Mouse (Mus musculus) left cerebral cortex, postnatal 4 days (tissue): ENCODE measurements around the gene Lyrm4. TPM values are rescaled to one million over a fixed set of nuclear protein-coding genes. Genes with fewer than 3 reads are reported as not detected.

Source experiments
- DNase-seq: peaks from one replicate; pipeline ENCODE4 v3.0.0-alpha.2; 2022
- intact Hi-C: fragments of 180-260 bp; cut with DNase I; formaldehyde crosslinking; loops from one replicate; pipeline ENCODE4 v1.15.1; 2025
- total RNA-seq, 2 experiments: library from RNA; stranded (reverse); gene quantifications; 2 replicates each; pipeline ENCODE4 v1.2.3; 2021

The Lyrm4 gene
- total RNA-seq, 2 experiments from 2014 or later, result 17.3 to 19.9 TPM

- intact Hi-C loops, result loop anchor here (10.0 kb wide), 1 partner anchor 84 kb away; no protein-coding TSS in a partner anchor
- no peak for DNase-seq
Observed at GRCm38 (mm10) chr13:36108528-36108927, 8.8 kb downstream of the Lyrm4 start.

- no peak for DNase-seq
- intact Hi-C loops, result loop anchor here (10.0 kb wide), 1 partner anchor 81 kb away; no protein-coding TSS in a partner anchor
Observed at GRCm38 (mm10) chr13:36105591-36105990, 11.7 kb downstream of the Lyrm4 start.

- intact Hi-C loops, result no loop called here
- DNase-seq, result no peak
Observed at GRCm38 (mm10) chr13:36096684-36097383, 20.5 kb downstream of the Lyrm4 start.

- intact Hi-C loops, result no loop called here
- DNase-seq, result no peak
Observed at GRCm38 (mm10) chr13:36088168-36088567, 29.2 kb downstream of the Lyrm4 start.

- DNase-seq, result no peak
- intact Hi-C loops, result no loop called here
Observed at GRCm38 (mm10) chr13:36087427-36087826, 29.9 kb downstream of the Lyrm4 start.

GRCm38 (mm10) chr13:36086608-36087391 is 30.5 kb downstream of the Lyrm4 start:
- no peak for DNase-seq
- intact Hi-C loops, result no loop called here

- DNase-seq, result no peak
- intact Hi-C loops, result no loop called here
Observed at GRCm38 (mm10) chr13:36085971-36086370, 31.4 kb downstream of the Lyrm4 start.

- intact Hi-C loops, result no loop called here
Observed at GRCm38 (mm10) chr13:36084701-36085100, 32.6 kb downstream of the Lyrm4 start.

GRCm38 (mm10) chr13:36081591-36081990 is 35.7 kb downstream of the Lyrm4 start:
- intact Hi-C loops, result no loop called here
- DNase-seq, result no peak

More at GRCm38 (mm10) chr13:36084701-36085100, 32.6 kb downstream of the Lyrm4 start:
- DNase-seq, result no peak

- DNase-seq, result no peak
- intact Hi-C loops, result no loop called here
Observed at GRCm38 (mm10) chr13:36074484-36074883, 42.8 kb downstream of the Lyrm4 start.

- intact Hi-C loops, result no loop called here
- DNase-seq, result no peak
Observed at GRCm38 (mm10) chr13:36066676-36067075, 50.6 kb downstream of the Lyrm4 start.

- intact Hi-C loops, result no loop called here
- no peak for DNase-seq
Observed at GRCm38 (mm10) chr13:36057489-36057888, 59.8 kb downstream of the Lyrm4 start.

- intact Hi-C loops, result no loop called here
- no peak for DNase-seq
Observed at GRCm38 (mm10) chr13:36056925-36057324, 60.4 kb downstream of the Lyrm4 start.

GRCm38 (mm10) chr13:36056509-36056908 is 60.8 kb downstream of the Lyrm4 start:
- intact Hi-C loops, result no loop called here
- no peak for DNase-seq

GRCm38 (mm10) chr13:36035528-36035927 is 81.8 kb downstream of the Lyrm4 start:
- intact Hi-C loops, result no loop called here
- no peak for DNase-seq

- no peak for DNase-seq
- intact Hi-C loops, result no loop called here
Observed at GRCm38 (mm10) chr13:36031959-36032358, 85.4 kb downstream of the Lyrm4 start.

- intact Hi-C loops, result loop anchor here (2.0 to 10.0 kb wide), 4 partner anchors 85 to 1293 kb away; partner anchors contain the start of gene Nrn1
- DNase-seq, result peak; percentile 71
Observed at GRCm38 (mm10) chr13:36019309-36020274, 97.7 kb downstream of the Lyrm4 start.

- no peak for DNase-seq
- intact Hi-C loops, result loop anchor here (2.0 to 10.0 kb wide), 3 partner anchors 257 to 1295 kb away; partner anchors contain the start of gene Nrn1
Observed at GRCm38 (mm10) chr13:36018017-36018416, 99.3 kb downstream of the Lyrm4 start.

GRCm38 (mm10) chr13:36015636-36016035 is 101.7 kb downstream of the Lyrm4 start:
- no peak for DNase-seq
- intact Hi-C loops, result loop anchor here (10.0 kb wide), 2 partner anchors 259 to 719 kb away; partner anchors contain the start of gene Nrn1

- intact Hi-C loops, result loop anchor here (10.0 kb wide), 2 partner anchors 265 to 725 kb away; partner anchors contain the start of gene Nrn1
- no peak for DNase-seq
Observed at GRCm38 (mm10) chr13:36009981-36010380, 107.3 kb downstream of the Lyrm4 start.
